Mouse (Mus musculus) embryonic stem cell, embryonic (primary cell): ENCODE data around the gene Dnah3.

Experiments used
- CTCF ChIA-PET, 4 experiments: fragments of 300-600 bp in 2 of 4; fragments of 350-600 bp in 2 of 4; sonication (Branson Sonifier 250); formaldehyde crosslinking; loops; one replicate each; lab custom pipeline; 2022; ENCODE audit warnings: inconsistent platforms in 2 of 4; lab: Charles Lee
- POLR2A ChIA-PET, 4 experiments: fragments of 300-600 bp in 2 of 4; fragments of 350-600 bp in 2 of 4; sonication (Branson Sonifier 250); formaldehyde crosslinking; loops; one replicate each; lab custom pipeline; 2022; ENCODE audit warnings: antibody characterized with exemption in 4 of 4, inconsistent platforms in 1 of 4; lab: Charles Lee

Gene Dnah3

DNA sequence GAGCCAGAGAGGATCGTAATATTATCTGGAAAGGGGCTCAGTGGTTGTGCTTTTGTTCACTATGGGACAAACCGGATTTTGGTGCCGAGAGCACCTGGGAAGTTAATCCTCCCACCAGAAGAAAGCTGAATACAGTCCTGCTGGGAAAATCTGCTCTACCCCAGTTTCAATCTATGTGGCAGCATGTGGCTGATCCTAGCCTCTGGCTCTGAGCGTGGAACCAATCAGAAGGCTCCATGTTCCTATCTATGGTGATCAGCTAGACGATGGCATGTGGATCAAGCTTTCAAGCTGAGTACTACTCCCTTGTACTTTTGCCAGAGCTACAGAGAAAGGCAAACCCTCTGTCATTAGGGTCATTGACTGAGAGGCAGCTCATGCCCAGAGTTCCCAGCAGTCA lies 2.0 kb downstream of the Dnah3 start:
- POLR2A ChIA-PET = interaction anchor here in 1 of 4 experiments (0.7 kb wide), 1 partner anchor 18 kb away, joined by 3 read pairs; no protein-coding TSS in a partner anchor

GRCm38 (mm10) chr7:120080177-120080576 lies 14.9 kb downstream of the Dnah3 start:
- ChIA-PET CTCF (no interaction called here), POLR2A (no interaction called here)

More for the DNA sequence above, 2.0 kb downstream of the Dnah3 start:
- CTCF ChIA-PET = interaction anchor here in 3 of 4 experiments (0.6 to 0.8 kb wide), 5 partner anchors 10 to 242 kb away, joined by 3 to 12 read pairs (median 3); no protein-coding TSS in a partner anchor

DNA sequence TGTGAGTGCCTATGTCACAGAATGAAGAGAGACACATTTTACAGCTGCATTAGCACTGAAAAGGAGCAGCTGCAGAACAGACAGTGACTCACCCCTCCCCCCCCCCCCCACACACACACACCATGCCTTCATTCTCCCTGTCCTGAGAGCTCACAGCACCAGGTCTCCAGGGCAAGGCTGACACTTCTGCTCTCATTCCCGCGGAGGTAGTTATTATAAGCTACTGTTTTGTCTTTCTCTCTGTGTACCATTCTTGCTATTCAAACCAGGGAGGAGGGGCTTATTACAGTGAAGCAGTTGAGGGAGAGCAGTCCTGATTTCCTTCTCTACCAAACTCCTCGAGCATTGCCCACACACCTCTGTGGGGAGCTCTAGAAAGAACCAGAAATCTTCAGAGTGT lies 25.9 kb downstream of the Dnah3 start:
- ChIA-PET POLR2A (interaction anchor here in 1 of 4 experiments (0.6 kb wide), 1 partner anchor 885 kb away, joined by 3 read pairs; the partner anchor contains the start of gene Gpr139), CTCF (interaction anchor here in 2 of 4 experiments (0.6 to 0.7 kb wide), 3 partner anchors 15 to 944 kb away, joined by 3 to 4 read pairs (median 3); no protein-coding TSS in a partner anchor)

DNA sequence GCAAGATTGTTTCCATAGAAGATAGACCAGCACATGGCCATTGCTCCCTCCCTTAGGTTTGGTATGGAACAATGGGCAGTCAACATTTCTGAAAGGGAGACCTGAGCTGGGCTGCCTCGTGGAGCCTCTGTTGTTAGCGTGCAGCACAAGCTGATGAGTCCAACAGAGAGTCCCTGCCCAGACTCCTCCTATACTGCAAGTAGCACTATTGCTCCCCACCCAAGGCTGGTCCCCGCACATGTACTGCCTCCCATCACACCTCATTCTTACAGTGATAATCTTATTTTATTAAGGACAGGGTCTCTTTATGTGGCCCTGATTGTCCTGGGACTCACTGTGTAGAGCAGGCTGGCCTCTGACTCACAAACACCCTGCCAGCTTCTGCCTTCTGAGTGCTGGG lies 27.0 kb downstream of the Dnah3 start:
- POLR2A ChIA-PET = interaction anchor here in 1 of 4 experiments (0.6 kb wide), 1 partner anchor 92 kb away, joined by 3 read pairs; no protein-coding TSS in a partner anchor

DNA sequence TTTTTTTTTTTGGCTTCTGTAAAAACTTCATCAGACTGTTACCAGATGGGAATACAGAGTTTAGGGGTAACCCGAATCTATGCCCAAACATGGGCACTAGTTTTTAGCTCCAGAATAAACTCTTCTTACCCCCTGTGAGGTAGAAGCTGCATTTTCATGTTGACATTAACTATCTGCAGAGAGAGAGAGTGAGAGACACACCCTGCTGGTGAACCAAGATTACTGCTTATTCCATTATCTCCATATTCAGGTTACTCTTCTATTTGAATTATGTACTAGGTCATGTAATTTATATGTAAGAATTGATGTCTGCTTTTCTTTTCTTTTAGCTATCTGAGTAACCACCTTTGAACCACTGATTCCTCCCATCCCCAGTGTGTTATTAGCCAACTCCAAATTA lies 31.0 kb downstream of the Dnah3 start:
- CTCF ChIA-PET = interaction anchor here in 1 of 4 experiments (0.7 kb wide), 1 partner anchor 333 kb away, joined by 4 read pairs; no protein-coding TSS in a partner anchor
- POLR2A ChIA-PET = no interaction called here

More for the DNA sequence above, 27.0 kb downstream of the Dnah3 start:
- CTCF ChIA-PET = interaction anchor here in 1 of 4 experiments (0.6 kb wide), 1 partner anchor 8 kb away, joined by 4 read pairs; no protein-coding TSS in a partner anchor

DNA sequence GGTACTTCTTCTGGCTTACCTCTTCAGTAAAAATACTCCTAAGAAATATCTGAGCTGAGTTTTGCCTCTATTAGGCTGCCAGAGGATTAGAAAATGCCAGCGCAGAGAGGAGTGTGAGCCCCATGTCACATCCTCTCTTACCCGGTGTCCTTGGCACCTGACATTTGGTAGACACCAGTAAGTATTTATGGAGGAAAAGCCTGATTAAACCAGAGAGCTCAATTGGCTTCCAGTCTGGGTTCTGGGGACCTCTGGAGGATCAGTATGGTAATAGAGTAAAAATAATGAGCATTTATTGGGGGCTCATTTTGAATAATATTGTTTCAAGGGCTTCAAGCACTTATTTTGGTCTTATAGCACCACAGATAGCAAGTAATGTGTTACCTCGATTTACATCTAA lies 39.6 kb downstream of the Dnah3 start:
- CTCF ChIA-PET = no interaction called here
- POLR2A ChIA-PET = interaction anchor here in 1 of 4 experiments (0.7 kb wide), 1 partner anchor 1708 kb away, joined by 3 read pairs; no protein-coding TSS in a partner anchor

DNA sequence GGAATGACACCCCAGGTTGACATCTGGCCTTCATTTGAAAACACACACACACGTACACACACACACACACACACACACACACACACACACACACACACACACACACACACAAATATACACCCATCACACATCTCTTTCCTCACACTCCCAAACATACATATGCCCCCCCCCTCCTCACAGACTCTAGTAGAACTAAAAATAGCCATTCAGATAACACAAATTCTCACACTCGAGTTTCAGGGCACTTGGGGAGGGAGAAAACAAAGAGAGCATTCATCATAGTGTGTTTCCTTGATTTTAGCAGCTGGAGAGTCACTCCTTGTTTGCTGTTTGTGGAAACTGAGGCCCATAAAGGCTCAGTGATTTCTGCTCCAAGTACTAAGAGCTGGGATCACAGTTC lies 41.1 kb downstream of the Dnah3 start:
- ChIA-PET CTCF (interaction anchor here in 1 of 4 experiments (1.0 kb wide), 1 partner anchor 205 kb away, joined by 4 read pairs; no protein-coding TSS in a partner anchor), POLR2A (interaction anchor here in 1 of 4 experiments (0.7 kb wide), 1 partner anchor 1023 kb away, joined by 5 read pairs; no protein-coding TSS in a partner anchor)

- CTCF ChIA-PET = no interaction called here
- POLR2A ChIA-PET = interaction anchor here in 1 of 4 experiments (0.7 kb wide), 1 partner anchor 199 kb away, joined by 3 read pairs; no protein-coding TSS in a partner anchor
Measured at GRCm38 (mm10) chr7:120050447-120050846, 44.6 kb downstream of the Dnah3 start.

- CTCF ChIA-PET = interaction anchor here (0.6 to 3.2 kb wide), 8 partner anchors 9 to 236 kb away, joined by 3 to 26 read pairs (median 3); partner anchors contain the start of gene Tmem159 (in 1 of the 4)
Measured at GRCm38 (mm10) chr7:120043990-120044389, 51.1 kb downstream of the Dnah3 start.

GRCm38 (mm10) chr7:120036422-120036821 lies 58.7 kb downstream of the Dnah3 start:
- ChIA-PET POLR2A (no interaction called here), CTCF (no interaction called here)

More at GRCm38 (mm10) chr7:120043990-120044389, 51.1 kb downstream of the Dnah3 start:
- POLR2A ChIA-PET = interaction anchor here in 2 of 4 experiments (0.7 to 0.9 kb wide), 3 partner anchors 149 to 195 kb away, joined by 4 read pairs; partner anchors contain the start of genes Dcun1d3 (in 1 of the 2) and Lyrm1 (in 1 of the 2)

GRCm38 (mm10) chr7:120034996-120035395 lies 60.1 kb downstream of the Dnah3 start:
- POLR2A ChIA-PET = interaction anchor here in 2 of 4 experiments (0.6 kb wide), 2 partner anchors 162 to 940 kb away, joined by 3 read pairs; no protein-coding TSS in a partner anchor

DNA sequence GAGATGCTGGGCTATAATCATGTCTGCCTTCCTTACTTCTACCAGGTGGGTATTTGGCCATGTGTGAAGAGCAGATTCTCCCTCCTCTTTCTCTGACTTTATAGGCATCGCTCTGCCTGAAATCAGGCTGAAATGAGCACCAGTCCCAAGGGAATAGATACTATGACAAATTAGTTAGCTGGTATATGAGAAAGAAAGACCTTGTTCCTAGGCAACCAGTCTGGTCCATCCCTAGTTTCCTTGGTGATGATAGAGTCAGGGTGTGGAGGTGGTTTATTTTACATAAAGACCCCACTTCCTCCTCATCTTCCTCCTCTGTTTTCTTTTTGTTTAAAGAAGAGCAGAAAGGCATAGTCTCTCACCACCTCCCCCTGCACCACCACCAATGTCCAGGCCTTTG lies 60.5 kb downstream of the Dnah3 start:
- CTCF ChIA-PET = no interaction called here
- POLR2A ChIA-PET = interaction anchor here in 2 of 4 experiments (0.6 kb wide), 2 partner anchors 162 to 940 kb away, joined by 3 read pairs; no protein-coding TSS in a partner anchor

More at GRCm38 (mm10) chr7:120034996-120035395, 60.1 kb downstream of the Dnah3 start:
- CTCF ChIA-PET = no interaction called here

- ChIA-PET POLR2A (interaction anchor here in 1 of 4 experiments (0.7 kb wide), 1 partner anchor 255 kb away, joined by 3 read pairs; no protein-coding TSS in a partner anchor), CTCF (no interaction called here)
Measured at GRCm38 (mm10) chr7:120028669-120029068, 66.4 kb downstream of the Dnah3 start.

- POLR2A ChIA-PET = interaction anchor here in 1 of 4 experiments (0.7 kb wide), 1 partner anchor 8 kb away, joined by 4 read pairs; no protein-coding TSS in a partner anchor
- CTCF ChIA-PET = no interaction called here
Measured at GRCm38 (mm10) chr7:119997066-119997465, 98.0 kb downstream of the Dnah3 start.

DNA sequence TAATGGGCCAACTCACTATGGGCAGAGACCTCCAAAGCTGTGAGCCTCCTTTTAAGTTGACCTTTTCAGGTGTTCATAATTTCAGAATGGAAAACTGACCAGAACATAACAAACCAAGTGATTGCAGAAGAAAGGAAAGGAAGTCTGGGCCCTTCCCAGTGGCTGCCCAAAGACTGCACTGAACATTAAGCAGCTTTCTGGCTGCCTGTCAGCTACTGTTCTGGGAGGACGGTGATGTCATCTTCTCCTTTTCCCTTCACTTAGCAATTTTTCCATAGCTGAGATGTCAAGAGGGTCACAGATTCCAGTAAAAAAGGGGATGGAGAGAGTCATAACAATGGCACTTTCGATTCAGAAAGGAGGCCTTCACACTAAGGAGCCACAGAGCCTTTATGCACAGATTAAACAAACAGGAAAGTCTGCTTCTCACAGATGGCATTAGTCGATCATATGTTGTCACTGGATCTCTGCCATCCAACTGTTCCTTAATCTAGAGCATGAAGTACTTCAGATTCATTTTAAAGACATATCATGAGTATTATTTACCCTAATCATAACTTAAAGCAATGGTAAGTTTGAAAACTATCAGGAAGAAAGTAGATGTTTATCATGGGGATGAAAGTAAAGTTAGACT lies 109.7 kb downstream of the Dnah3 start:
- ChIA-PET POLR2A (interaction anchor here in 1 of 4 experiments (0.7 kb wide), 1 partner anchor 68 kb away, joined by 3 read pairs; no protein-coding TSS in a partner anchor), CTCF (no interaction called here)

DNA sequence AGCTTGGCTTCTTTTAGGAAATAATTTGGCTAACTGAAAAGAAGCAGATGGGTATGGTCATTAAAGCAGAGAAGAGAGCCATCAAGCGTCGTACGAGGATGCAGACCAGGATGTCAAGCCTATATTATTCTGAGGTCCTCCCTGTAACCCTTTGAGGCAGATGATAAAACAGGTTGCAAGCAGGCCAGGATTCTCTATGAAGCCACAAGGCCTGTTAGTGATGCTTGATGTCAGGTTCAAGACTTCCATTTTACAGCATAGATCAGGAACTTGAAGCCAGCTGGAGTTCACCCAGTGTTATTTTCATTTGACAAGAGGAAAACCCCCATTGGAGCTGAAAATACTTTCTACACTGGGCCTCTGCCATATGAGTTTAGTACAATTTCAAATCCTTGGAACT lies 114.9 kb downstream of the Dnah3 start:
- ChIA-PET POLR2A (interaction anchor here in 1 of 4 experiments (0.7 kb wide), 1 partner anchor 403 kb away, joined by 3 read pairs; no protein-coding TSS in a partner anchor), CTCF (no interaction called here)

- ChIA-PET POLR2A (no interaction called here), CTCF (no interaction called here)
Measured at GRCm38 (mm10) chr7:119978576-119978975, 116.5 kb downstream of the Dnah3 start.

- ChIA-PET POLR2A (no interaction called here), CTCF (no interaction called here)
Measured at GRCm38 (mm10) chr7:119977574-119977973, 117.5 kb downstream of the Dnah3 start.

DNA sequence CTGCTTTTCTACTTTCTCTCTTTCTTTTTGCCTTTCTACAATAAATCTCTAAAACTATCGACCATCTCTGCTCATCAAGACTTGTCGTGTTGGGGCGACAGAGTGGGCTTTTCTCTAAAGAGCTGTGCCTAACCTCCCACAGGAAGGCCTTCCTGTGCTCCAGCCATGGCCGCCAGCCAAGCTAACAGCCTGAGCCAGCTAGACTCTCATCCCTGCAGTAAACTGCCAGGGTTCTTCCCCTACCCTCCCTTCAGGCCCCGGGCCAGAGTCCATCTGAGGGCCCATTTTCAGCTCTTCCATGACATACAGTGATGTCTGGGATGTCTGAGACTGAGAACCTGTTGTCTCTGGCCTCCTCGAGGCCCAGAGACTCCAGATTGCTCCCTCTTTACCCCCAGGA lies 118.8 kb downstream of the Dnah3 start:
- ChIA-PET POLR2A (no interaction called here), CTCF (no interaction called here)
